Mouse (Mus musculus): ENCODE results near the gene Serpina3n. TPM values are rescaled to one million over a fixed set of nuclear protein-coding genes. Genes with fewer than 3 reads are reported as not detected.
"Not testable (repeated sequence)": the region's sequence is repeated elsewhere in the genome, so short reads cannot be mapped to it uniquely, and the experiment has no call there.

Gene Serpina3n
- 0.23 and 0.31 TPM in 2 replicates for total RNA-seq (2015)
- total RNA-seq (2017): not detected in 2 replicates

DNA sequence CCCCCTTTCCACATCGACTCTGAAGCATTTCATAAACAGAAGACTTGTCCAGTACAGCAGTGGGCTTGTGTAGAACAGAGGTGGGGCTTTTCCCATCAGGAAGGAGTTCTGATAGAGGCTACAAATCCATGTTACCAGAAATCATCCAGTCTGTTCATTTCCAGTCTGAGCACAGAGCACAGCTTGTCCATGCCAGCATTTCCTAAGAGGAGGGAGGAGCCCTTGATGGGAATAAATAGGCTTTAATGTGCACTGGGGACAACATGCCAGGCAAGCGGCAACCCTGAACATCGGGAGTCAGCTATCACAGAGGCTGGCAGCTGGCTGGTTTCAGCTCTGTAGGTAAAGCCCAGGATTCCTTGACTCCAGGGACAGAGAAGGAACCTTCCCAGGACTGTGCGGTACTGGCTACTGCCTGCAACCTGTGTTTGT, at the start of gene Serpina3n:
Gene Serpina3n (plus strand): TSS at position 276 of the 432 bp plus-strand sequence.
- ATAC-seq (ENCODE audit: poor library complexity, severe bottlenecking): no peak

- ATAC-seq (ENCODE audit: poor library complexity, severe bottlenecking): no peak
These were observed 36.5 kb upstream of the Serpina3n start for GRCm38 (mm10) chr12:104369986-104370385.

GRCm38 (mm10) chr12:104377179-104377578, 29.4 kb upstream of the Serpina3n start:
- not testable (repeated sequence) for ATAC-seq (ENCODE audit: poor library complexity, severe bottlenecking)

DNA sequence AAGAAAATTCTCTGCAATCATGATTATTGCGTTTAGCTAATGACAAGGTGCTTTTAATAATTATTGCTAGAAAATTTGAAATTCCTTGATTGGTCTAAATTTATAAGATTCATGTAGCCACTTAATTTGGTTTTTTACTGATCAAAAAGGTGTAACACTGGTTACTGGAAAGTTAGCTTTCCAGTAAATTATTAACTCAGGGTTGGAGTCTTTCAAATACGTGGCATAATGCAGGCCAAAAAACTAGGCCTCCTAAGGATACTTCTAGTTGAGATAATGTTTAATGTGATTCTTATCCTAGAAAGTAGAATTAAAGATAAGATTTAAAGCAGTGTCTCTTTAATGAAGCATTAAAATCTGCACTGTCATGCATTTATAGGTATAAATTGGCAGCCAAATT, 28.2 kb upstream of the Serpina3n start:
- not testable (repeated sequence) for ATAC-seq (ENCODE audit: poor library complexity, severe bottlenecking)

DNA sequence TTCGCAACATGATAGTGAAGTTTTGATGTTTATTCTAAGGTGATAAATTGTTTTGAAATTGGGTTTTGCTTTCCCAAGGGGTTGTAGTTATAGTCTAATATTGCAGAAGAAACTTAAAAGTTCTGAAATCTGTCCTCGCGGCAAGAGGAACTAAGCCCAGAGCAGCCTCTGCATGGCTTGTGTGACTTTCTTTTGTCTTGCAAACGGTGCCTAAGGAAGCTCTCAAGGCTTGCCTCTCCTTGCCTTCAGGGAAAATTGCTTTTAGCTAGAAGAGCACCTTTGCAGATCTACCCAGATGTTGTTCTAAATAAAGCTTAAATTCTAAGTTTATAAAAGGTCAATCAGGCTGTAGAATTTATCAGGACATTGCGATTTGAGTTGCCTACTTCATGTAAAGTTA, 27.7 kb upstream of the Serpina3n start:
- ATAC-seq (ENCODE audit: poor library complexity, severe bottlenecking): not testable (repeated sequence)

DNA sequence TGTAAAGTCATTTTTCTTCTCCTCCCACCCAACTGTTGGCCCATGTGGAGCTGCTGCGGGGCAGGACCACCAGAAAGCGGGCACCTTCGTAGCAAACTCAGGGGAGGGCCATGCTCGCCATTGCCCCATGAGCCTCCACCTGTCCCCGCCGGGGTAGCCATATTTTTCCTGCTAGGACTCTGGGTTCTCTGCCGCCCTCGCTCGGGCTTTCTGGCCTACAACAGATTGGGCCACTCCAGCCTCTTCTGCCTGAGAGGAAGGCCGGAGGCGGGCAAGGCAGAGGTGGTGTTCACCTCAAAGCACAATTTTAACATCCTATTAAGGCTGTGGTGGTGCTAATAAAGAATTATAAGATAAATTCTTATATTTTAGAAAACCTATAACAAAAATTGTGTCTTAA, 26.7 kb upstream of the Serpina3n start:
- ATAC-seq (ENCODE audit: poor library complexity, severe bottlenecking): no peak

DNA sequence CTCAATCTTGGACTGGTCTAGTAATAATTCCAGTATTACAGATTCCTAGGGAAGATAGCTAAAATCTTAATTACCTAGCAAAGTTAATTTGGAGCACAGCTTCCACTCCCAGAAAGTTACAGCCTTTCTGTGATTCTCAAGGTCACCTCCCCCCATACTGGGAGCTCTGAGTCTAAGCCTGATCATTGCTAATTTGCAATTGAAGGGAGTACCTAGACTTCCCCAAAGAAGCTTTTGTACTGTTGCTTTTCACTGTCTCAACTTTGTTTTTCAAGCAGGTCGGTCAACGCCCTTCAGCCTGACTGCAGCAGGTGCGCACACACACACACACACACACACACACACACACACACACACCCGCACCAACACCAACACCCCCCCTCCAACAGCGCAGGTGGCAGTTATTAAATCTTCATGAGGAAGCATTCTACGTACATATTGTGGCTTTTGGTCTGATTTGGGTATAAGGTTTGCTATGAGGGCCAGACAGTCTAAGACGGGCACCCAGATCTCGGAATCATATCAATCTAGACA, 25.4 kb upstream of the Serpina3n start:
- not testable (repeated sequence) for ATAC-seq (ENCODE audit: poor library complexity, severe bottlenecking)

- ATAC-seq (ENCODE audit: poor library complexity, severe bottlenecking): not testable (repeated sequence)
These were observed 20.5 kb upstream of the Serpina3n start for GRCm38 (mm10) chr12:104385987-104386386.

GRCm38 (mm10) chr12:104386878-104387277, 19.7 kb upstream of the Serpina3n start:
- not testable (repeated sequence) for ATAC-seq (ENCODE audit: poor library complexity, severe bottlenecking)

DNA sequence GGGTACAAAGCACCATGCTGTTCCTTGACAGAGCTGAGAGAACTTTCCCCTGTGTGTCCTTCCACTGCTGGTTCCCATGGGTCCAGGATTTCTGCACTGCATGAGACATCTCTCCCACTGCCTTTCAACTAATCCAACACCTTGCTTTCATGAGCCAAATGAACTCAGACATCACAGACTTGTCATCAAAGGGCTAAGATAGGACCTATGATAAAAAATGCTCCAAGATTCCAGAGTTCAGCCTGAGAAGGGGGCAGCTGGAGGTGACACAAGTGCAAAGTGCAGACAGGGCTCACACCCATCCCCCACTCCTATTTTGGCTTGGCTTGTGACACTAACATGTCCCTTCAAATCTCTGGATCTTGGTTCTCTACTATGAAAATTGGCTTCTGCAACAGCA, 18.1 kb upstream of the Serpina3n start:
- no peak for ATAC-seq (ENCODE audit: poor library complexity, severe bottlenecking)

- not testable (repeated sequence) for ATAC-seq (ENCODE audit: poor library complexity, severe bottlenecking)
These were observed 15.5 kb upstream of the Serpina3n start for GRCm38 (mm10) chr12:104391057-104391456.

GRCm38 (mm10) chr12:104403968-104404367, 2.6 kb upstream of the Serpina3n start:
- ATAC-seq (ENCODE audit: poor library complexity, severe bottlenecking): no peak

DNA sequence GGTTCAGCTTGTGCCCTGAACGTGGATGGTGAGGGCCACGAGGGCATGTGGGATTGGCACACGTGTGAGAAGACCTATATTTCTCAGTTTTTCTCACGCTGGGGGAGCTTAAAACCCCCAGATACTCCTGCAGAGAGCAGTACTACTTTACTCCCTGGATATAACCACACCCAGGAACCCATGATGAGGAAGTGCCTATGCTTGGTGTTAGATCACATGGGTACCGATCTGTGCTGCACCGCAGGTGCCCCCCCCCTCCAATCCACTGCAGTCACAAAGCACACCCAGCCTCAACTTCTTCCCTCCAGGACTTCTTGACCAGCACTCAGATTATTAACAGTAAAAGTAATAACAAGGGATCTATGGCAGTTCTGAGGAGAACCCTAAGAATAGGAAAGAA, 6.0 kb downstream of the Serpina3n start:
- ATAC-seq (ENCODE audit: poor library complexity, severe bottlenecking): peak; percentile 54

GRCm38 (mm10) chr12:104414576-104414975, 8.0 kb downstream of the Serpina3n start:
- no peak for ATAC-seq (ENCODE audit: poor library complexity, severe bottlenecking)

- no peak for ATAC-seq (ENCODE audit: poor library complexity, severe bottlenecking)
These were observed 9.2 kb downstream of the Serpina3n start for GRCm38 (mm10) chr12:104415625-104416315.

DNA sequence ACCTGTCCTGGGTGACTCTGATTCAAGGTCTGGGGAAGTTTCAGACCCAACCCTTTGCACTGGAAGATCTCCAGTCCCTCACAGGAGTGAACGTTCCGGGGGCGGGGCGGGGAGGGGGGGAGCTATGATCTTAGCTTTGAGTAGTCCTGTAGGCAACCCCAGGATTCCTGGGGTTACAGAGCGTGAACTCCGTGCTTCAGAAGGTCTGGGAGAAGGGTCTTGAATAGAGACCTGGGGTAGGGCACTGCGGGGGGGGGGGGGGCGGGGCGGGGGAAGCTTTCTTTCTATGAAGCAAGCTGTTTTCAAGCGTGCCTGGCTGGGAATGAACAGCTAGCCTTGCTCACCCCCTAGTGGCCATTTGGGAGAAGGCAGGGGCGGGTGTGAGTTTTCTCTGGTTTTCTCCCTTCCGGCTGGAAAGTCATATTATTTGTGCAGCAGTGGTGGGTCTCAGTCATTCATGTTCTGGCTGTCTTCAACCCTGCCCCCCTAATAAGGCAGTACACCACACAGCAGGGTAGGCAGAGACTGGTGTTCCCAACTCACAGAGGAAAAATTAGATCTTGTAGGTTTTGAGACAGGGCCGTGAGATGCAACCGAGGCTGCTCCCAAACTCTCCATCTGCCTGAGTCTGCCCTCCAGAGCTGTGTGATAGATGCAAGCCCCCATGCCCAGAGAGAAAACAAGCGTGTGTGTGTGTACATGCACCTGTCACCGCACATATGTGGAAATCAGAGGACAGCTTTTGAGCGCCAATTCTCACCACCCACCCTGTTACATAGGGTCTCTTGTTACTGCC, 12.0 kb downstream of the Serpina3n start:
- ATAC-seq (ENCODE audit: poor library complexity, severe bottlenecking): peak; percentile 67

DNA sequence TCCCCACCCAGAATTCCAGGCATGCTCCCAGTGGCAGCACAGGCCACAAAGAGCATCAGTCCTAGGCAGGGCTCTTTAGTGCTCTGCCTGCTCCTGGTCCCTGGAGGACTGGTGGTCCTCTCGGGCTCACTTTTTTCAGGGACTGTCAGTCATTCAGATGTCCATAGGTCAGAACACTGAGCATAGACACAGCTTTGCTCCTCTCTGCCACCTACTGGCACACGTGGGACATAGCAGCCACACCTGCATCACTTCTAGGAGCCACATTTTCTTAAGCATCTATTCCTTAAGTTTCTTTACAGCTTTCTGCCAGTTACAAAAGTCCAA, 12.6 kb downstream of the Serpina3n start:
- ATAC-seq (ENCODE audit: poor library complexity, severe bottlenecking): peak; percentile 71

- ATAC-seq (ENCODE audit: poor library complexity, severe bottlenecking): no peak
These were observed 16.3 kb downstream of the Serpina3n start for GRCm38 (mm10) chr12:104422615-104423392.

- ATAC-seq (ENCODE audit: poor library complexity, severe bottlenecking): no peak
These were observed 19.1 kb downstream of the Serpina3n start for GRCm38 (mm10) chr12:104425591-104425990.

DNA sequence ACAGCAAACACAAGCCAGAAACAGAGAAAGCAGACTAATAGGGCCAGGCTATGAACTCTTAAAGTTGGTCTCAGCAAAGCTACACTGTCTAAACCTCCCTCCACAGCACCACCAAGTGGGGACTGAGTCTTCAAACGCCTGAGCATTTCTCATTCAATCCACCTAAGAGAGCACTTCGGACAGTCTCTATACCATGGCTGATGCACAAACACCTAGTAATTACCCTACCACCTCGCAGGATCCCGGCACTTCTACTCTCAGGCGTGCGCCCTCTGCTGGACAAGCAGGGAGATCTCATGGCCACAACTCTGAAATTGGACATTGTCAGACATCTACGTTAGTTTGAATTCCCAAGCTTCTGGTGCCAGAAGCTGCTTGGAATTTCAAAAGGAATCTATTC, 20.4 kb downstream of the Serpina3n start:
- peak; percentile 47; the same call in 1 of the 2 replicates for ATAC-seq (ENCODE audit: poor library complexity, severe bottlenecking)

- ATAC-seq (ENCODE audit: poor library complexity, severe bottlenecking): no peak
These were observed 24.8 kb downstream of the Serpina3n start for GRCm38 (mm10) chr12:104431359-104431758.

Measured in megakaryocyte, adult 5-6 weeks (primary cell).